Mouse (Mus musculus) liver, embryonic 14.5 days (tissue): ENCODE measurements at regions not wholly inside any gene's neighbourhood (a gene's known extent, or its start where the extent isn't known, plus 50 kb on each side); places are given as distances from the start of the nearest gene placed in this dataset.
"Not testable (repeated sequence)": the region's sequence is repeated elsewhere in the genome, so short reads cannot be mapped to it uniquely, and the experiment has no call there.

Experiments
- ATAC-seq: fragments of 200-750 bp; cut with Nextera tagmentation; 2 replicates; pipeline ENCODE4 v1.8.0; 2017; ENCODE audit warnings: moderate number of reproducible peaks, mild to moderate bottlenecking, moderate library complexity; ENCODE audit not compliant: insufficient read depth
- DNase-seq, 3 experiments: peaks; one replicate each; pipeline ENCODE4 v3.0.0-alpha.2; 2012 to 2013; ENCODE audit warnings: low read depth in 3 of 3, low spot score in 3 of 3
- H3K27ac ChIP-seq: fragments of 300-500 bp; sonication (generic); 2 replicates; pipeline ENCODE4 v1.5.1; 2014; ENCODE audit warnings: moderate library complexity, mild to moderate bottlenecking, control low read depth, inconsistent platforms
- H3K27me3 ChIP-seq: fragments of 300-500 bp; sonication (generic); 2 replicates; pipeline ENCODE4 v1.6.1; 2014; ENCODE audit warnings: mild to moderate bottlenecking, low read length, moderate library complexity; ENCODE audit not compliant: control insufficient read depth, insufficient read depth
- H3K36me3 ChIP-seq: fragments of 300-500 bp; sonication (generic); replicated peaks from 2 replicates; pipeline ENCODE4 v1.6.1; 2014; ENCODE audit warnings: low read depth; ENCODE audit not compliant: control insufficient read depth, insufficient read depth
- H3K4me1 ChIP-seq, 2 experiments: fragments of 200-500 bp in 1 of 2; fragments of 300-500 bp in 1 of 2; sonication (generic) in 1 of 2; replicated peaks; 2 replicates each; pipeline ENCODE4 v1.6.1; 2012 to 2014; ENCODE audit warnings: antibody characterized with exemption in 1 of 2, inconsistent platforms in 1 of 2, low read length in 1 of 2; ENCODE audit not compliant: control insufficient read depth in 2 of 2, insufficient read depth in 2 of 2
- H3K4me2 ChIP-seq: fragments of 300-500 bp; sonication (generic); 2 replicates; pipeline ENCODE4 v1.6.1; 2014; ENCODE audit warnings: low read depth, mild to moderate bottlenecking, control low read depth, moderate library complexity
- H3K4me3 ChIP-seq, 2 experiments: fragments of 200-500 bp in 1 of 2; fragments of 300-500 bp in 1 of 2; sonication (generic) in 1 of 2; 2 replicates each; pipeline ENCODE4 v1.5.1; 2012 to 2014; ENCODE audit warnings: low read depth in 2 of 2, low read length in 2 of 2, mild to moderate bottlenecking in 2 of 2, control low read depth in 1 of 2, inconsistent platforms in 1 of 2, moderate library complexity in 1 of 2; ENCODE audit not compliant: insufficient read depth in 1 of 2
- H3K9ac ChIP-seq: fragments of 300-500 bp; sonication (generic); replicated peaks from 2 replicates; pipeline ENCODE4 v1.6.1; 2014; ENCODE audit warnings: mild to moderate bottlenecking, control low read depth, moderate library complexity
- H3K9me3 ChIP-seq: fragments of 300-500 bp; sonication (generic); 2 replicates; pipeline ENCODE4 v1.6.1; 2016; ENCODE audit warnings: low read length, mixed read lengths; ENCODE audit not compliant: control insufficient read depth
- CTCF ChIP-seq: IDR thresholded peaks from 2 replicates; pipeline ENCODE4 v1.5.1; 2016; ENCODE audit warnings: antibody characterized with exemption, low read depth, control low read depth
- EP300 ChIP-seq: IDR thresholded peaks from 2 replicates; pipeline ENCODE4 v1.6.1; 2016; ENCODE audit warnings: antibody characterized with exemption, low read depth
- WGBS: fragments of 180-500 bp; shearing (Covaris S2); extraction: QIAGEN DNeasy Blood & Tissue Kit; methylation state at CpG from one replicate; pipeline ENCODE4 v1.1.7; 2014; ENCODE audit not compliant: insufficient replicate concordance; 5-methylcytosine and 5-hydroxymethylcytosine counted together

- DNase-seq (peak in 1 of 3 experiments; percentile 3), ATAC-seq (no peak)
- Histone ChIP-seq H3K9ac (no peak overlapping the region), H3K4me2 (no peak overlapping the region), H3K27me3 (no peaks in the 10 kb centered on the region), H3K36me3 (no peaks in the 10 kb centered on the region), H3K27ac (no peak overlapping the region), H3K9me3 (no peaks in the 10 kb centered on the region), H3K4me3 (no peak overlapping the region), H3K4me1 (no peaks in the 10 kb centered on the region)
- WGBS: 24% methylated on average over 11 of the region's 11 CpGs
- TF ChIP-seq CTCF (peak; percentile 56), EP300 (no peak)
These were observed 92.3 kb upstream of the Vldlr start for GRCm38 (mm10) chr19:27123806-27124469.

GRCm38 (mm10) chr19:27128501-27128900 lies 87.8 kb upstream of the Vldlr start:
- H3K4me1 ChIP-seq: not testable (repeated sequence)
- WGBS: 73% methylated on average over 4 of the region's 4 CpGs

GRCm38 (mm10) chr19:27134360-27134759 lies 81.9 kb upstream of the Vldlr start:
- no peak overlapping the region for H3K27ac ChIP-seq
- ATAC-seq: no peak
- no peaks in the 10 kb centered on the region for H3K9me3 ChIP-seq
- H3K27me3 ChIP-seq: no peaks in the 10 kb centered on the region
- DNase-seq: no peak
- no peak overlapping the region for H3K4me3 ChIP-seq
- H3K4me2 ChIP-seq: no peak overlapping the region
- no peak for TF ChIP-seq CTCF
- no peak for TF ChIP-seq EP300
- no peak overlapping the region for H3K9ac ChIP-seq
- no peaks in the 10 kb centered on the region for H3K4me1 ChIP-seq
- no peaks in the 10 kb centered on the region for H3K36me3 ChIP-seq
- WGBS: 53% methylated on average over 5 of the region's 5 CpGs

More at GRCm38 (mm10) chr19:27128501-27128900, 87.8 kb upstream of the Vldlr start:
- not testable (repeated sequence) for H3K27ac ChIP-seq, H3K9me3 ChIP-seq, DNase-seq, H3K27me3 ChIP-seq, ATAC-seq, H3K4me3 ChIP-seq, H3K36me3 ChIP-seq, H3K9ac ChIP-seq, H3K4me2 ChIP-seq

- WGBS: 17% methylated on average over 3 of the region's 3 CpGs
- no peaks in the 10 kb centered on the region for H3K9me3 ChIP-seq
- no peaks in the 10 kb centered on the region for H3K36me3 ChIP-seq
- no peak overlapping the region for H3K27ac ChIP-seq
- H3K4me3 ChIP-seq: no peak overlapping the region
- no peak overlapping the region for H3K4me2 ChIP-seq
- TF ChIP-seq EP300 (no peak), CTCF (no peak)
- no peaks in the 10 kb centered on the region for H3K27me3 ChIP-seq
- no peak for DNase-seq
- no peak for ATAC-seq
- H3K4me1 ChIP-seq: 0 out of 4 replicates have a peak, but pooled peaks cover 0 to 2% of the 10 kb centered on the region in 2 experiments
- no peak overlapping the region for H3K9ac ChIP-seq
These were observed 75.4 kb upstream of the Vldlr start for GRCm38 (mm10) chr19:27140892-27141291.

- no peak for ATAC-seq
- 0 out of 4 replicates have a peak, but pooled peaks cover 0 to 2% of the 10 kb centered on the region in 2 experiments for H3K4me1 ChIP-seq
- no peaks in the 10 kb centered on the region for H3K9me3 ChIP-seq
- no peak overlapping the region for H3K4me3 ChIP-seq
- WGBS: 57% methylated on average over 4 of the region's 4 CpGs
- TF ChIP-seq CTCF (no peak), EP300 (no peak)
- no peak overlapping the region for H3K4me2 ChIP-seq
- DNase-seq: no peak
- H3K27ac ChIP-seq: no peak overlapping the region
- no peaks in the 10 kb centered on the region for H3K36me3 ChIP-seq
- no peaks in the 10 kb centered on the region for H3K27me3 ChIP-seq
- H3K9ac ChIP-seq: no peak overlapping the region
These were observed 74.1 kb upstream of the Vldlr start for GRCm38 (mm10) chr19:27142181-27142580.
